Mouse (Mus musculus) hindbrain, embryonic 11.5 days (tissue): ENCODE results near the gene Runx3. TPM values are rescaled to one million over a fixed set of nuclear protein-coding genes. Genes with fewer than 3 reads are reported as not detected.
"Not testable (repeated sequence)": the region's sequence is repeated elsewhere in the genome, so short reads cannot be mapped to it uniquely, and the experiment has no call there.

Experiments used
- ATAC-seq: fragments of 200-750 bp; cut with Nextera tagmentation; 2 replicates; pipeline ENCODE4 v1.8.0; 2017; ENCODE audit warnings: mild to moderate bottlenecking, moderate TSS enrichment, moderate library complexity; ENCODE audit not compliant: low FRiP score
- DNase-seq: peaks from one replicate; pipeline ENCODE4 v3.0.0-alpha.2; 2015; ENCODE audit warnings: low spot score
- H3K27ac ChIP-seq: fragments of 300-500 bp; sonication (generic); 2 replicates; pipeline ENCODE4 v1.5.1; 2014; ENCODE audit warnings: mild to moderate bottlenecking, low read depth, low read length
- H3K27me3 ChIP-seq: fragments of 300-500 bp; sonication (generic); 2 replicates; pipeline ENCODE4 v1.6.1; 2014; ENCODE audit warnings: mild to moderate bottlenecking, low read length, moderate library complexity, mixed read lengths; ENCODE audit not compliant: control insufficient read depth, insufficient read depth
- H3K36me3 ChIP-seq: fragments of 300-500 bp; sonication (generic); 2 replicates; pipeline ENCODE4 v1.6.1; 2014; ENCODE audit warnings: mild to moderate bottlenecking, low read length, moderate library complexity, mixed read lengths; ENCODE audit not compliant: control insufficient read depth, insufficient read depth
- H3K4me1 ChIP-seq: fragments of 300-500 bp; sonication (generic); replicated peaks from 2 replicates; pipeline ENCODE4 v1.6.1; 2014; ENCODE audit warnings: low read length, mixed read lengths; ENCODE audit not compliant: control insufficient read depth, insufficient read depth
- H3K4me2 ChIP-seq: fragments of 300-500 bp; sonication (generic); replicated peaks from 2 replicates; pipeline ENCODE4 v1.6.1; 2014; ENCODE audit warnings: mild to moderate bottlenecking, low read depth, low read length
- H3K4me3 ChIP-seq: fragments of 300-500 bp; sonication (generic); 2 replicates; pipeline ENCODE4 v1.5.1; 2014; ENCODE audit warnings: low read depth, low read length
- H3K9ac ChIP-seq: fragments of 300-500 bp; sonication (generic); 2 replicates; pipeline ENCODE4 v1.6.1; 2014; ENCODE audit warnings: low read depth, low read length
- H3K9me3 ChIP-seq: fragments of 300-500 bp; sonication (generic); 2 replicates; pipeline ENCODE4 v1.6.1; 2016; ENCODE audit warnings: low read length; ENCODE audit not compliant: control insufficient read depth
- WGBS: fragments of 180-500 bp; shearing (Covaris S2); extraction: QIAGEN DNeasy Blood & Tissue Kit; methylation state at CpG from one replicate; pipeline ENCODE4 v1.1.7; 2014; 5-methylcytosine and 5-hydroxymethylcytosine counted together
- polyA plus RNA-seq: library from polyadenylated mRNA; unstranded; fragments of >200 nt; fragmentation: Nextera tagmentation; extraction: Ambion mirVana; gene quantifications from 2 replicates; pipeline ENCODE4 v1.2.1, GENCODE M21; 2014

Gene Runx3
- polyA plus RNA-seq, 1 experiment from 2014 or later: 0.28 TPM

- H3K27ac ChIP-seq, DNase-seq, H3K9me3 ChIP-seq, ATAC-seq, H3K4me2 ChIP-seq, H3K4me3 ChIP-seq, H3K4me1 ChIP-seq, H3K9ac ChIP-seq, H3K27me3 ChIP-seq, H3K36me3 ChIP-seq: not testable (repeated sequence)
- WGBS: 97% methylated on average over 5 of the region's 13 CpGs
These were observed 63.8 kb downstream of the Runx3 start for GRCm38 (mm10) chr4:135184277-135184676.

- H3K27ac ChIP-seq: no peak overlapping the region
- no peak overlapping the region for H3K4me3 ChIP-seq
- H3K9ac ChIP-seq: no peak overlapping the region
- no peaks in the 10 kb centered on the region for H3K9me3 ChIP-seq
- ATAC-seq: no peak
- no peak overlapping the region for H3K4me2 ChIP-seq
- no peaks in the 10 kb centered on the region for H3K4me1 ChIP-seq
- WGBS: 84% methylated on average over 12 of the region's 12 CpGs
- H3K36me3 ChIP-seq: no peaks in the 10 kb centered on the region
- no peaks in the 10 kb centered on the region for H3K27me3 ChIP-seq
- no peak for DNase-seq
These were observed 69.1 kb downstream of the Runx3 start for GRCm38 (mm10) chr4:135189452-135190008.

GRCm38 (mm10) chr4:135190364-135190763 lies 69.9 kb downstream of the Runx3 start:
- Histone ChIP-seq H3K4me3 (no peak overlapping the region), H3K36me3 (no peaks in the 10 kb centered on the region), H3K27me3 (no peaks in the 10 kb centered on the region), H3K9me3 (no peaks in the 10 kb centered on the region), H3K4me1 (no peaks in the 10 kb centered on the region), H3K27ac (no peak overlapping the region), H3K9ac (no peak overlapping the region), H3K4me2 (no peak overlapping the region)
- DNase-seq: no peak
- no peak for ATAC-seq
- 85% methylated on average over 1 of the region's 1 CpGs for WGBS

- H3K27ac ChIP-seq: no peak overlapping the region
- H3K27me3 ChIP-seq: no peaks in the 10 kb centered on the region
- H3K9me3 ChIP-seq: no peaks in the 10 kb centered on the region
- DNase-seq (no peak), ATAC-seq (no peak)
- H3K9ac ChIP-seq: no peak overlapping the region
- no peak overlapping the region for H3K4me2 ChIP-seq
- no peaks in the 10 kb centered on the region for H3K4me1 ChIP-seq
- no peak overlapping the region for H3K4me3 ChIP-seq
- no peaks in the 10 kb centered on the region for H3K36me3 ChIP-seq
- 80% methylated on average over 1 of the region's 1 CpGs for WGBS
These were observed 70.7 kb downstream of the Runx3 start for GRCm38 (mm10) chr4:135191185-135191584.

GRCm38 (mm10) chr4:135191604-135192003 lies 71.2 kb downstream of the Runx3 start:
- no peaks in the 10 kb centered on the region for H3K36me3 ChIP-seq
- H3K4me1 ChIP-seq: no peaks in the 10 kb centered on the region
- DNase-seq (no peak), ATAC-seq (no peak)
- no peak overlapping the region for H3K4me3 ChIP-seq
- H3K27ac ChIP-seq: no peak overlapping the region
- H3K9me3 ChIP-seq: no peaks in the 10 kb centered on the region
- no peak overlapping the region for H3K9ac ChIP-seq
- H3K27me3 ChIP-seq: no peaks in the 10 kb centered on the region
- no peak overlapping the region for H3K4me2 ChIP-seq
- 85% methylated on average over 11 of the region's 11 CpGs for WGBS

- no peak for DNase-seq
These were observed 72.4 kb downstream of the Runx3 start for GRCm38 (mm10) chr4:135192841-135193240.

GRCm38 (mm10) chr4:135197857-135198256 lies 77.4 kb downstream of the Runx3 start:
- no peaks in the 10 kb centered on the region for H3K27me3 ChIP-seq
- no peak for DNase-seq
- ATAC-seq: no peak
- no peak overlapping the region for H3K4me3 ChIP-seq
- WGBS: 81% methylated on average over 8 of the region's 8 CpGs
- H3K4me1 ChIP-seq: no peaks in the 10 kb centered on the region
- no peak overlapping the region for H3K9ac ChIP-seq
- no peak overlapping the region for H3K4me2 ChIP-seq
- H3K36me3 ChIP-seq: no peaks in the 10 kb centered on the region
- no peaks in the 10 kb centered on the region for H3K9me3 ChIP-seq
- no peak overlapping the region for H3K27ac ChIP-seq

More at GRCm38 (mm10) chr4:135192841-135193240, 72.4 kb downstream of the Runx3 start:
- no peak overlapping the region for H3K27ac ChIP-seq
- 82% methylated on average over 5 of the region's 5 CpGs for WGBS
- ATAC-seq: no peak
- H3K9me3 ChIP-seq: no peaks in the 10 kb centered on the region
- no peaks in the 10 kb centered on the region for H3K27me3 ChIP-seq
- no peak overlapping the region for H3K4me3 ChIP-seq
- H3K4me1 ChIP-seq: no peaks in the 10 kb centered on the region
- H3K36me3 ChIP-seq: no peaks in the 10 kb centered on the region
- H3K9ac ChIP-seq: no peak overlapping the region
- H3K4me2 ChIP-seq: no peak overlapping the region

GRCm38 (mm10) chr4:135201771-135202170 lies 81.3 kb downstream of the Runx3 start:
- Histone ChIP-seq H3K4me1 (peaks cover 2% of the 10 kb centered on the region; the same call in 1 of the 2 replicates), H3K4me3 (no peak overlapping the region), H3K9me3 (no peaks in the 10 kb centered on the region), H3K27ac (no peak overlapping the region), H3K27me3 (peaks cover 25% of the 10 kb centered on the region), H3K4me2 (no peak overlapping the region), H3K36me3 (no peaks in the 10 kb centered on the region), H3K9ac (no peak overlapping the region; the same call in 1 of the 2 replicates)
- WGBS: 89% methylated on average over 16 of the region's 16 CpGs
- ATAC-seq (no peak), DNase-seq (no peak)

GRCm38 (mm10) chr4:135203279-135203678 lies 82.8 kb downstream of the Runx3 start:
- Histone ChIP-seq H3K36me3 (no peaks in the 10 kb centered on the region), H3K4me1 (peaks cover 2% of the 10 kb centered on the region; the same call in 1 of the 2 replicates), H3K9me3 (no peaks in the 10 kb centered on the region), H3K27ac (no peak overlapping the region), H3K9ac (no peak overlapping the region), H3K27me3 (peaks cover 25% of the 10 kb centered on the region), H3K4me3 (peak overlapping the region; percentile 14), H3K4me2 (peak overlapping the region; percentile 19)
- 15% methylated on average over 14 of the region's 14 CpGs for WGBS
- peak; percentile 18 for DNase-seq
- no peak for ATAC-seq
